In genomic region chr11:79589317-79590075, GRCm38 (mm10) we compare ENCODE assay signal across 9 mouse cellular contexts. TPM values are rescaled to one million over a fixed set of nuclear protein-coding genes. Genes with fewer than 3 reads are reported as not detected.
DNase-seq lines count a peak whose midpoint lies in the region; TF ChIP-seq lines count a peak whose summit lies in the region.
"Had no signal": no experiment of that assay in that cellular context is flagged by ENCODE, and none has a peak within 500 bp of the region (broad histone marks: within the 10 kb centered on the region; RNA-seq: fewer than 3 reads in every experiment).

No protein-coding gene starts in this region.

- H3K27ac ChIP-seq in kidney, adult 2 months (ENCODE audit: insufficient read depth, low read depth, low read length), result no peak overlapping the region
- H3K27ac ChIP-seq: liver, embryonic 15.5 days had no signal

- H3K36me3 ChIP-seq in kidney, adult 2 months (ENCODE audit: control insufficient read depth, insufficient read depth, low read length), result no peaks in the 10 kb centered on the region
- H3K36me3 ChIP-seq: liver, embryonic 15.5 days had no signal

- no peak for DNase-seq in kidney, adult 2 months
- no peak for DNase-seq in kidney, adult 8-10 months
- peak; percentile 35 for DNase-seq in A20 (ENCODE audit: low read depth, low spot score)
- peak; percentile 43 for DNase-seq in NIH3T3 (ENCODE audit: low read depth)
- DNase-seq in induced T-regulatory cell, adult 2 months (ENCODE audit: low read depth), result peak; percentile 72
- DNase-seq in urinary bladder, adult 2 months (ENCODE audit: low spot score), result no peak
- no peak for DNase-seq in Muller cell, postnatal 12 days (ENCODE audit: inconsistent ontology term)
- no peak for DNase-seq in gastrocnemius, adult 18-20 months (ENCODE audit: low spot score)

- TF ChIP-seq POLR2A in kidney, adult 2 months (IDR thresholded peaks at IDR 0.05; ENCODE audit: low read depth, low read length), result no peak

- H3K4me1 ChIP-seq in kidney, adult 2 months (ENCODE audit: control insufficient read depth, insufficient read depth, low read length), result no peaks in the 10 kb centered on the region

- TF ChIP-seq CTCF in kidney, adult 2 months (conservative IDR thresholded peaks at IDR 0.05; ENCODE audit: insufficient read depth, insufficient read length, low read depth, low read length), result 0 out of 2 replicates have a peak, but pooled peaks have one; percentile 19

- WGBS in kidney, adult 2 months, result 62% methylated on average over 14 of the region's 14 CpGs

- H3K27me3 ChIP-seq in kidney, adult 2 months (replicated peaks; ENCODE audit: control insufficient read depth, insufficient read depth, low read length), result no peaks in the 10 kb centered on the region

- H3K4me3 ChIP-seq in kidney, adult 2 months (ENCODE audit: insufficient read depth, low read depth, low read length), result no peak overlapping the region
- H3K4me3 ChIP-seq: liver, embryonic 15.5 days had no signal

RNA-seq across cellular contexts. Expression of gene Rab11fip4, which starts 1.5 kb away (rescaled TPM):
- 40.8 and 48.0 TPM in 2 replicates for polyA plus RNA-seq in kidney, adult 2 months (2012; rRNA removed)
- polyA plus RNA-seq in urinary bladder, adult 2 months (2012; rRNA removed), result 0.74 and 0.81 TPM in 2 replicates
- under 1 TPM; 0.27 to 0.52 TPM for total RNA-seq in gastrocnemius, adult 18-20 months (2021)

RNA-seq across cellular contexts. Expression of gene Evi2a, which starts 59.1 kb away (rescaled TPM):
- 3.1 and 5.3 TPM in 2 replicates for polyA plus RNA-seq in kidney, adult 2 months (2012; rRNA removed)
- polyA plus RNA-seq in urinary bladder, adult 2 months (2012; rRNA removed), result 13.6 and 15.8 TPM in 2 replicates
- 1 to 10 TPM; 3.7 TPM for total RNA-seq in gastrocnemius, adult 18-20 months (2021)

RNA-seq across cellular contexts. Expression of gene Evi2, which starts 59.1 kb away (rescaled TPM):
- 0.16 and 0.30 TPM in 2 replicates for polyA plus RNA-seq in kidney, adult 2 months (2012; rRNA removed)
- polyA plus RNA-seq in urinary bladder, adult 2 months (2012; rRNA removed), result 0.50 TPM in 2 replicates
- total RNA-seq in gastrocnemius, adult 18-20 months (2021), result not detected

Comparison
In these comparisons a context has a peak if more than half of its experiments do, and no peak if none do; other contexts are left out.
1. DNase-seq: peak in A20 (single experiment), NIH3T3 (single experiment) and induced T-regulatory cell, adult 2 months (single experiment); none in kidney, adult 2 months (single experiment), kidney, adult 8-10 months (0 of 2), urinary bladder, adult 2 months (single experiment), Muller cell, postnatal 12 days (single experiment) and gastrocnemius, adult 18-20 months (single experiment).
2. RNA of gene Rab11fip4, which starts 1.5 kb away (polyA plus RNA-seq): 40.8 to 48.0 TPM in kidney, adult 2 months; 0.74 to 0.81 TPM in urinary bladder, adult 2 months; every median in the first group is over 10 times any median in the second.